Comparison of ENCODE assay signal across 7 mouse cellular contexts in the genomic region with DNA sequence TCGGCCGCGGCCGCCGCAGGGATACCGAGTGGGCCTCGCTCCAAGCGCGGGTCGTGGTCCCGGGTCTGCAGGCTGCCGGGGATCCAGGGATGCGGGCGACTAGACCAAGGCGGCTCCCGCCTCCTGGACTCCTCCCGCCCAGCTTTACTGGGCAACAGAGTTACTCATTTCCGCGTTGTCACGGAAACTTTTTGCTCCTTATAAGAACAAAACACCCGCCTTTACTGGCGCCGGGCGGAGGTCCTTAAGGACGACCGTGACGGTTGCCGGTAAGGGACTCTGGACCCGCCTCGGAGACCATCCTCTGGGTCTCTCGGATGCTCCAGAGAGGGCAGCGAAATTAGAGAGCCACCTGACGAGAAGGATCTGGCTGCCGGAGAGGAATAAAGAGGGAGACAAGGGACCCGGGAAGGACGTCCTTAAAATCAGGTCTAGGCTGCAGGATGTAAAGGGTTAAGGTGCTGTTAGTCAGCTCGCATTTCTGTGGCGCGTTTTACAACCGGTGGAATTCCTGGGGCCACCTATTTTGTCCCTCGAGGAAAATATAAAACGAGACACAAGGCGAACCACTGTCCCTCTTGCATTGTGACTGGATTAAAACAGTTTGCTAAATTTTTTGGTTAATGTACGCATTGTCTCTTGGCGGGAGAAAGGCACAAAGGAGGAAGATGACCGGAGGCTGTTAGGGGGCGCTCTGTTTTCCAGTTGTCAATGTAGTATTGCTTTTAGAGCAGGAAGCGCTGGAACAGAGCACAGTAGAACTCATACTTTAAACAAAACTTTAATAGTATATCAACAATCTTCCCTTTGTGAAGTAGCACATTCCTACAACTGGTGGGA. TPM values are rescaled to one million over a fixed set of nuclear protein-coding genes. Genes with fewer than 3 reads are reported as not detected.
DNase-seq lines count a peak whose midpoint lies in the region; ATAC-seq and TF ChIP-seq lines count a peak whose summit lies in the region.

A gene (minus strand): TSS at position 162 of the 840 bp plus-strand sequence.
A gene (minus strand): TSS at position 174 of the 840 bp plus-strand sequence.

- no peaks in the 10 kb centered on the region for H3K27me3 ChIP-seq in embryonic facial prominence, embryonic 12.5 days
- no peaks in the 10 kb centered on the region for H3K27me3 ChIP-seq in heart, adult 2 months (ENCODE audit: control insufficient read depth, insufficient read depth, low read length)
- H3K27me3 ChIP-seq in kidney, adult 2 months (replicated peaks; ENCODE audit: control insufficient read depth, insufficient read depth, low read length) = no peaks in the 10 kb centered on the region
- no peaks in the 10 kb centered on the region for H3K27me3 ChIP-seq in limb, embryonic 12.5 days
- no peaks in the 10 kb centered on the region for H3K27me3 ChIP-seq in midbrain, embryonic 14.5 days (ENCODE audit: control insufficient read depth, insufficient read depth, low read length)

- H3K79me2 ChIP-seq in heart, adult 2 months (replicated peaks; ENCODE audit: control insufficient read depth, insufficient read depth, low read length) = no peaks in the 10 kb centered on the region; the same call in 1 of the 2 replicates

- intact Hi-C loops in heart, adult 2 months (cut with DNase I) = no loop called here

- DNase-seq in adrenal gland, adult 18-20 months (ENCODE audit: low spot score in 2 of 2) = peak; percentile 70 to 71
- DNase-seq in heart, adult 2 months = peak; percentile 89 to 91
- DNase-seq in kidney, adult 2 months = peak; percentile 90
- peak; percentile 87 for DNase-seq in midbrain, embryonic 14.5 days
- peak; percentile 72 to 80 for DNase-seq in spleen, adult 18-20 months

- peak; percentile 71 for TF ChIP-seq POLR2A in heart, adult 2 months (IDR thresholded peaks at IDR 0.05; ENCODE audit: insufficient read depth, low read depth, low read length)
- TF ChIP-seq POLR2A in kidney, adult 2 months (IDR thresholded peaks at IDR 0.05; ENCODE audit: low read depth, low read length) = peak; percentile 39

- no peaks in the 10 kb centered on the region for H3K9me3 ChIP-seq in embryonic facial prominence, embryonic 12.5 days
- no peaks in the 10 kb centered on the region for H3K9me3 ChIP-seq in limb, embryonic 12.5 days
- H3K9me3 ChIP-seq in midbrain, embryonic 14.5 days (ENCODE audit: control insufficient read depth, low read length) = no peaks in the 10 kb centered on the region

- TF ChIP-seq CTCF in heart, adult 2 months (IDR thresholded peaks at IDR 0.05) = peak; percentile 76
- TF ChIP-seq CTCF in kidney, adult 2 months (conservative IDR thresholded peaks at IDR 0.05; ENCODE audit: insufficient read depth, insufficient read length, low read depth, low read length) = 0 out of 2 replicates have a peak, but pooled peaks have one; percentile 24

- peak; percentile 9; the same call in 1 of the 2 replicates for TF ChIP-seq EP300 in heart, adult 2 months (IDR thresholded peaks at IDR 0.05; ENCODE audit: insufficient read depth, low read depth, low read length)

- peak within 1 kb of the TSS; percentile 80 for H3K4me3 ChIP-seq in embryonic facial prominence, embryonic 12.5 days
- peak within 1 kb of the TSS; percentile 86 for H3K4me3 ChIP-seq in heart, adult 2 months
- peak within 1 kb of the TSS; percentile 67 for H3K4me3 ChIP-seq in kidney, adult 2 months (ENCODE audit: insufficient read depth, low read depth, low read length)
- H3K4me3 ChIP-seq in limb, embryonic 12.5 days (replicated peaks) = peak within 1 kb of the TSS; percentile 79
- H3K4me3 ChIP-seq in midbrain, embryonic 14.5 days (replicated peaks; ENCODE audit: low read depth, low read length) = peak within 1 kb of the TSS; percentile 71

- peak within 1 kb of the TSS; percentile 93 for H3K27ac ChIP-seq in embryonic facial prominence, embryonic 12.5 days
- peak within 1 kb of the TSS; percentile 95 for H3K27ac ChIP-seq in heart, adult 2 months
- peak within 1 kb of the TSS; percentile 79 for H3K27ac ChIP-seq in kidney, adult 2 months (ENCODE audit: insufficient read depth, low read depth, low read length)
- H3K27ac ChIP-seq in limb, embryonic 12.5 days = peak within 1 kb of the TSS; percentile 95
- H3K27ac ChIP-seq in midbrain, embryonic 14.5 days (replicated peaks; ENCODE audit: low read depth, low read length) = peak within 1 kb of the TSS; percentile 83

- H3K9ac ChIP-seq in embryonic facial prominence, embryonic 12.5 days = peak within 1 kb of the TSS; percentile 88
- peak within 1 kb of the TSS; percentile 96 for H3K9ac ChIP-seq in heart, adult 2 months (ENCODE audit: low read depth, low read length)
- peak within 1 kb of the TSS; percentile 89 for H3K9ac ChIP-seq in limb, embryonic 12.5 days (replicated peaks)
- peak within 1 kb of the TSS; percentile 75 for H3K9ac ChIP-seq in midbrain, embryonic 14.5 days (replicated peaks; ENCODE audit: low read length)

- ATAC-seq in embryonic facial prominence, embryonic 12.5 days (ENCODE audit: insufficient number of reproducible peaks, insufficient read depth, low FRiP score, low TSS enrichment) = peak; percentile 77
- peak; percentile 74 for ATAC-seq in limb, embryonic 12.5 days (ENCODE audit: insufficient number of reproducible peaks, insufficient read depth, low FRiP score, low TSS enrichment, low read depth)
- ATAC-seq in midbrain, embryonic 14.5 days (ENCODE audit: low FRiP score, low TSS enrichment) = peak; percentile 71

- WGBS in embryonic facial prominence, embryonic 12.5 days = under 1% methylated on average over 48 of the region's 48 CpGs
- WGBS in heart, adult 2 months = under 1% methylated on average over 48 of the region's 48 CpGs
- WGBS in kidney, adult 2 months = under 1% methylated on average over 48 of the region's 48 CpGs
- under 1% methylated on average over 48 of the region's 48 CpGs for WGBS in limb, embryonic 12.5 days
- under 1% methylated on average over 48 of the region's 48 CpGs for WGBS in midbrain, embryonic 14.5 days

- H3K36me3 ChIP-seq in embryonic facial prominence, embryonic 12.5 days = no peaks in the 10 kb centered on the region
- H3K36me3 ChIP-seq in heart, adult 2 months (ENCODE audit: control insufficient read depth, insufficient read depth, low read length) = no peaks in the 10 kb centered on the region
- no peaks in the 10 kb centered on the region for H3K36me3 ChIP-seq in kidney, adult 2 months (ENCODE audit: control insufficient read depth, insufficient read depth, low read length)
- H3K36me3 ChIP-seq in limb, embryonic 12.5 days = 0 out of 2 replicates have a peak, but pooled peaks cover 3% of the 10 kb centered on the region
- H3K36me3 ChIP-seq in midbrain, embryonic 14.5 days (ENCODE audit: control insufficient read depth, insufficient read depth, low read length) = no peaks in the 10 kb centered on the region

- H3K4me2 ChIP-seq in embryonic facial prominence, embryonic 12.5 days (replicated peaks) = peak within 1 kb of the TSS; percentile 75
- H3K4me2 ChIP-seq in limb, embryonic 12.5 days = peak within 1 kb of the TSS; percentile 79
- H3K4me2 ChIP-seq in midbrain, embryonic 14.5 days (ENCODE audit: low read length) = peak within 1 kb of the TSS; percentile 88

- H3K4me1 ChIP-seq in embryonic facial prominence, embryonic 12.5 days = peaks cover 20% of the 10 kb centered on the region
- H3K4me1 ChIP-seq in heart, adult 2 months (ENCODE audit: control insufficient read depth, insufficient read depth, low read length) = peaks cover 6% of the 10 kb centered on the region
- no peaks in the 10 kb centered on the region for H3K4me1 ChIP-seq in kidney, adult 2 months (ENCODE audit: control insufficient read depth, insufficient read depth, low read length)
- peaks cover 40% of the 10 kb centered on the region for H3K4me1 ChIP-seq in limb, embryonic 12.5 days (replicated peaks)
- peaks cover 22% of the 10 kb centered on the region for H3K4me1 ChIP-seq in midbrain, embryonic 14.5 days (ENCODE audit: control insufficient read depth, insufficient read depth, low read length)

RNA-seq across cellular contexts. Expression of the first gene that starts in this region (rescaled TPM):
- total RNA-seq in adrenal gland, adult 18-20 months (2021) = not detected
- polyA plus RNA-seq in embryonic facial prominence, embryonic 12.5 days (2016; fragmentation: Nextera tagmentation; extraction: Ambion mirVana) = 0.19 and 0.29 TPM in 2 replicates
- not detected for total RNA-seq in heart, adult 2 months (2021)
- 0.26 and 0.86 TPM in 2 replicates for polyA plus RNA-seq in heart, adult 2 months (2012; rRNA removed)
- polyA plus RNA-seq in kidney, adult 2 months (2012; rRNA removed) = 0.12 TPM in 1 of 2 replicates, not detected in the other
- 0.09 TPM in 1 of 2 replicates, not detected in the other for polyA plus RNA-seq in limb, embryonic 12.5 days (2016; fragmentation: Nextera tagmentation; extraction: Ambion mirVana)
- 0.47 and 0.77 TPM in 2 replicates for polyA plus RNA-seq in midbrain, embryonic 14.5 days (2014; fragmentation: Nextera tagmentation; extraction: Ambion mirVana)

RNA-seq across cellular contexts. Expression of the second gene that starts in this region (rescaled TPM):
- total RNA-seq in adrenal gland, adult 18-20 months (2021) = 10 to 100 TPM; 16.8 to 17.7 TPM
- 18.5 and 20.0 TPM in 2 replicates for polyA plus RNA-seq in embryonic facial prominence, embryonic 12.5 days (2016; fragmentation: Nextera tagmentation; extraction: Ambion mirVana)
- total RNA-seq in heart, adult 2 months (2021) = 10 to 100 TPM in 1 of 2 experiments, 1 to 10 TPM in 1; 8.5 to 11.7 TPM
- polyA plus RNA-seq in heart, adult 2 months (2012; rRNA removed) = 8.1 and 8.6 TPM in 2 replicates
- polyA plus RNA-seq in kidney, adult 2 months (2012; rRNA removed) = 6.4 and 8.0 TPM in 2 replicates
- 29.4 and 29.9 TPM in 2 replicates for polyA plus RNA-seq in limb, embryonic 12.5 days (2016; fragmentation: Nextera tagmentation; extraction: Ambion mirVana)
- 3.4 and 5.2 TPM in 2 replicates for polyA plus RNA-seq in midbrain, embryonic 14.5 days (2014; fragmentation: Nextera tagmentation; extraction: Ambion mirVana)

Comparison
In these comparisons a context has a peak if more than half of its experiments do, and no peak if none do; other contexts are left out.
1. Peak in every context shown above with its lines: DNase-seq, ATAC-seq, H3K4me3 ChIP-seq and H3K27ac ChIP-seq.